Mouse (Mus musculus) embryonic facial prominence, embryonic 13.5 days (tissue): ENCODE data around the gene Acadm. TPM values are rescaled to one million over a fixed set of nuclear protein-coding genes. Genes with fewer than 3 reads are reported as not detected.

Experiments
- ATAC-seq: fragments of 200-750 bp; cut with Nextera tagmentation; 2 replicates; pipeline ENCODE4 v1.8.0; 2017; ENCODE audit warnings: low read depth; ENCODE audit not compliant: insufficient number of reproducible peaks, insufficient read depth, low FRiP score, low TSS enrichment
- H3K27ac ChIP-seq: fragments of 300-500 bp; sonication (generic); 2 replicates; pipeline ENCODE4 v1.5.1; 2015; ENCODE audit warnings: moderate library complexity, mild to moderate bottlenecking, inconsistent platforms
- H3K27me3 ChIP-seq: fragments of 300-500 bp; sonication (generic); 2 replicates; pipeline ENCODE4 v1.6.1; 2015; ENCODE audit warnings: mild to moderate bottlenecking, inconsistent platforms
- H3K36me3 ChIP-seq: fragments of 300-500 bp; sonication (generic); 2 replicates; pipeline ENCODE4 v1.6.1; 2015; ENCODE audit warnings: mild to moderate bottlenecking, inconsistent platforms
- H3K4me1 ChIP-seq: fragments of 300-500 bp; sonication (generic); 2 replicates; pipeline ENCODE4 v1.6.1; 2015; ENCODE audit warnings: inconsistent platforms
- H3K4me2 ChIP-seq: fragments of 300-500 bp; sonication (generic); 2 replicates; pipeline ENCODE4 v1.6.1; 2015; ENCODE audit warnings: moderate library complexity, mild to moderate bottlenecking, inconsistent platforms
- H3K4me3 ChIP-seq: fragments of 300-500 bp; sonication (generic); 2 replicates; pipeline ENCODE4 v1.5.1; 2015; ENCODE audit warnings: mild to moderate bottlenecking, inconsistent platforms
- H3K9ac ChIP-seq: fragments of 300-500 bp; sonication (generic); 2 replicates; pipeline ENCODE4 v1.6.1; 2015; ENCODE audit warnings: mild to moderate bottlenecking, inconsistent platforms
- H3K9me3 ChIP-seq: fragments of 300-500 bp; sonication (generic); 2 replicates; pipeline ENCODE4 v1.6.1; 2016; ENCODE audit warnings: inconsistent platforms
- WGBS: fragments of 180-500 bp; shearing (Covaris S2); methylation state at CpG from one replicate; pipeline ENCODE4 v1.1.7; 2015; ENCODE audit warnings: mixed read lengths; 5-methylcytosine and 5-hydroxymethylcytosine counted together
- polyA plus RNA-seq: library from polyadenylated mRNA; unstranded; fragments of >200 nt; fragmentation: Nextera tagmentation; extraction: Ambion mirVana; gene quantifications from 2 replicates; pipeline ENCODE4 v1.2.1, GENCODE M21; 2015

Gene Acadm
- polyA plus RNA-seq, 1 experiment from 2014 or later: 65.6 TPM

- Histone ChIP-seq H3K4me1 (peaks cover 11% of the 10 kb centered on the region), H3K36me3 (peaks cover 44% of the 10 kb centered on the region), H3K27ac (no peak overlapping the region), H3K4me3 (no peak overlapping the region), H3K9ac (no peak overlapping the region), H3K9me3 (no peaks in the 10 kb centered on the region), H3K4me2 (no peak overlapping the region), H3K27me3 (no peaks in the 10 kb centered on the region)
- 82% methylated on average over 8 of the region's 8 CpGs for WGBS
- ATAC-seq: no peak
Observed at GRCm38 (mm10) chr3:153940021-153940420, 4.4 kb downstream of the Acadm start.

GRCm38 (mm10) chr3:153937116-153937810 is 7.2 kb downstream of the Acadm start:
- ATAC-seq: no peak
- H3K27me3 ChIP-seq: no peaks in the 10 kb centered on the region
- H3K9me3 ChIP-seq: no peaks in the 10 kb centered on the region
- H3K4me3 ChIP-seq: no peak overlapping the region
- no peaks in the 10 kb centered on the region; the same call in 1 of the 2 replicates for H3K4me1 ChIP-seq
- H3K4me2 ChIP-seq: no peak overlapping the region
- peaks cover 67% of the 10 kb centered on the region for H3K36me3 ChIP-seq
- H3K9ac ChIP-seq: no peak overlapping the region
- no peak overlapping the region for H3K27ac ChIP-seq
- 87% methylated on average over 17 of the region's 17 CpGs for WGBS

- Histone ChIP-seq H3K4me1 (no peaks in the 10 kb centered on the region), H3K9ac (no peak overlapping the region), H3K36me3 (peaks cover 79% of the 10 kb centered on the region), H3K27me3 (no peaks in the 10 kb centered on the region), H3K4me3 (no peak overlapping the region), H3K27ac (no peak overlapping the region), H3K9me3 (no peaks in the 10 kb centered on the region), H3K4me2 (no peak overlapping the region)
- ATAC-seq: no peak
- WGBS: 92% methylated on average over 9 of the region's 9 CpGs
Observed at GRCm38 (mm10) chr3:153935878-153936277, 8.6 kb downstream of the Acadm start.

GRCm38 (mm10) chr3:153932461-153932860 is 12.0 kb downstream of the Acadm start:
- no peaks in the 10 kb centered on the region for H3K4me1 ChIP-seq
- H3K4me3 ChIP-seq: no peak overlapping the region
- no peak for ATAC-seq
- no peak overlapping the region for H3K27ac ChIP-seq
- H3K27me3 ChIP-seq: no peaks in the 10 kb centered on the region
- H3K9me3 ChIP-seq: no peaks in the 10 kb centered on the region
- H3K9ac ChIP-seq: no peak overlapping the region
- peaks cover 82% of the 10 kb centered on the region for H3K36me3 ChIP-seq
- 93% methylated on average over 5 of the region's 5 CpGs for WGBS
- H3K4me2 ChIP-seq: no peak overlapping the region

GRCm38 (mm10) chr3:153929526-153929925 is 14.9 kb downstream of the Acadm start:
- 93% methylated on average over 11 of the region's 11 CpGs for WGBS
- H3K9me3 ChIP-seq: no peaks in the 10 kb centered on the region
- H3K27me3 ChIP-seq: no peaks in the 10 kb centered on the region
- H3K36me3 ChIP-seq: peaks cover 80% of the 10 kb centered on the region
- H3K27ac ChIP-seq: no peak overlapping the region
- no peak overlapping the region for H3K4me3 ChIP-seq
- no peaks in the 10 kb centered on the region for H3K4me1 ChIP-seq
- H3K9ac ChIP-seq: no peak overlapping the region
- no peak for ATAC-seq
- no peak overlapping the region for H3K4me2 ChIP-seq

GRCm38 (mm10) chr3:153926333-153926732 is 18.1 kb downstream of the Acadm start:
- H3K9ac ChIP-seq: no peak overlapping the region
- H3K27ac ChIP-seq: no peak overlapping the region
- no peak overlapping the region for H3K4me2 ChIP-seq
- ATAC-seq: no peak
- no peaks in the 10 kb centered on the region for H3K9me3 ChIP-seq
- 87% methylated on average over 7 of the region's 7 CpGs for WGBS
- H3K4me1 ChIP-seq: no peaks in the 10 kb centered on the region
- peaks cover 70% of the 10 kb centered on the region for H3K36me3 ChIP-seq
- no peak overlapping the region for H3K4me3 ChIP-seq
- no peaks in the 10 kb centered on the region for H3K27me3 ChIP-seq

GRCm38 (mm10) chr3:153921147-153921910 is 23.1 kb downstream of the Acadm start:
- H3K36me3 ChIP-seq: peaks cover 42% of the 10 kb centered on the region
- no peak overlapping the region for H3K9ac ChIP-seq
- WGBS: 94% methylated on average over 10 of the region's 10 CpGs
- no peak for ATAC-seq
- H3K27me3 ChIP-seq: no peaks in the 10 kb centered on the region
- H3K4me2 ChIP-seq: no peak overlapping the region
- no peak overlapping the region for H3K27ac ChIP-seq
- no peaks in the 10 kb centered on the region for H3K4me1 ChIP-seq
- H3K9me3 ChIP-seq: no peaks in the 10 kb centered on the region
- no peak overlapping the region for H3K4me3 ChIP-seq

GRCm38 (mm10) chr3:153917200-153917599 is 27.2 kb downstream of the Acadm start:
- Histone ChIP-seq H3K27ac (peak overlapping the region; percentile 40; the same call in 1 of the 2 replicates), H3K9ac (no peak overlapping the region), H3K27me3 (no peaks in the 10 kb centered on the region), H3K9me3 (no peaks in the 10 kb centered on the region), H3K4me3 (no peak overlapping the region), H3K4me1 (peaks cover 7% of the 10 kb centered on the region), H3K4me2 (no peak overlapping the region), H3K36me3 (peaks cover 16% of the 10 kb centered on the region)
- WGBS: 7% methylated on average over 1 of the region's 1 CpGs
- no peak for ATAC-seq

GRCm38 (mm10) chr3:153913510-153914243 is 30.8 kb downstream of the Acadm start:
- Histone ChIP-seq H3K27me3 (no peaks in the 10 kb centered on the region), H3K4me3 (peak overlapping the region; percentile 94), H3K9me3 (no peaks in the 10 kb centered on the region), H3K27ac (peak overlapping the region; percentile 95), H3K36me3 (peaks cover 26% of the 10 kb centered on the region), H3K4me1 (peaks cover 35% of the 10 kb centered on the region), H3K4me2 (peak overlapping the region; percentile 77), H3K9ac (peak overlapping the region; percentile 99)
- WGBS: 57% methylated on average over 6 of the region's 6 CpGs
- no peak for ATAC-seq

GRCm38 (mm10) chr3:153912546-153913509 is 31.6 kb downstream of the Acadm start, which contains the start of gene Rabggtb:
Gene Rabggtb (minus strand): TSS chr3:153913009.
- H3K4me1 ChIP-seq: peaks cover 43% of the 10 kb centered on the region
- no peaks in the 10 kb centered on the region for H3K9me3 ChIP-seq
- peaks cover 35% of the 10 kb centered on the region for H3K36me3 ChIP-seq
- peak; percentile 95 for ATAC-seq
- 1% methylated on average over 65 of the region's 65 CpGs for WGBS
- no peaks in the 10 kb centered on the region for H3K27me3 ChIP-seq
- peak within 1 kb of the TSS; percentile 94 for H3K4me3 ChIP-seq
- H3K9ac ChIP-seq: peak within 1 kb of the TSS; percentile 99
- peak within 1 kb of the TSS; percentile 77 for H3K4me2 ChIP-seq
- peak within 1 kb of the TSS; percentile 95 for H3K27ac ChIP-seq
